Mouse (Mus musculus): ENCODE data around the gene Plcb1. TPM values are rescaled to one million over a fixed set of nuclear protein-coding genes. Genes with fewer than 3 reads are reported as not detected.

The Plcb1 gene
- total RNA-seq, 4 experiments from 2014 or later = 0.63 to 1.1 (median 0.90) TPM

DNA sequence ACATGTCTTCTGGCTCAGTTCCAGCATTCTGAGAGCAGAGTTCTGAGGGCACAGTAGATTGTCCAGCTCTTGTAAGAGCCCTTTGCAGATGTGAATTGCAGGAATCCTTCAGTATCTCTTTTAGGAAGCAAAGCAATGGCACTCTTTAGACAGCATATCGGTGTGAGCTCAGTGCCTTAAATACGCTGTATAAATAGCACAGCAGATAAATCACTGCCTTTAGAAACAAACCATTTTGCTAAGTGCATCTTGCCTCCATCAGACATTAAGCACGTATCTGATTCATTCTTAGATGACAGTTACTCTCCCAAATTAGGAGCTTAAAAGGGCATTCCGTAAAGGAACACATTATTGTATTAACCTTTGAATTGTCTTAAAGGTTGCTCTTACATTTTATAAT is 416.5 kb downstream of the Plcb1 start:
- no peak for DNase-seq (ENCODE audit: low spot score in 2 of 2)

DNA sequence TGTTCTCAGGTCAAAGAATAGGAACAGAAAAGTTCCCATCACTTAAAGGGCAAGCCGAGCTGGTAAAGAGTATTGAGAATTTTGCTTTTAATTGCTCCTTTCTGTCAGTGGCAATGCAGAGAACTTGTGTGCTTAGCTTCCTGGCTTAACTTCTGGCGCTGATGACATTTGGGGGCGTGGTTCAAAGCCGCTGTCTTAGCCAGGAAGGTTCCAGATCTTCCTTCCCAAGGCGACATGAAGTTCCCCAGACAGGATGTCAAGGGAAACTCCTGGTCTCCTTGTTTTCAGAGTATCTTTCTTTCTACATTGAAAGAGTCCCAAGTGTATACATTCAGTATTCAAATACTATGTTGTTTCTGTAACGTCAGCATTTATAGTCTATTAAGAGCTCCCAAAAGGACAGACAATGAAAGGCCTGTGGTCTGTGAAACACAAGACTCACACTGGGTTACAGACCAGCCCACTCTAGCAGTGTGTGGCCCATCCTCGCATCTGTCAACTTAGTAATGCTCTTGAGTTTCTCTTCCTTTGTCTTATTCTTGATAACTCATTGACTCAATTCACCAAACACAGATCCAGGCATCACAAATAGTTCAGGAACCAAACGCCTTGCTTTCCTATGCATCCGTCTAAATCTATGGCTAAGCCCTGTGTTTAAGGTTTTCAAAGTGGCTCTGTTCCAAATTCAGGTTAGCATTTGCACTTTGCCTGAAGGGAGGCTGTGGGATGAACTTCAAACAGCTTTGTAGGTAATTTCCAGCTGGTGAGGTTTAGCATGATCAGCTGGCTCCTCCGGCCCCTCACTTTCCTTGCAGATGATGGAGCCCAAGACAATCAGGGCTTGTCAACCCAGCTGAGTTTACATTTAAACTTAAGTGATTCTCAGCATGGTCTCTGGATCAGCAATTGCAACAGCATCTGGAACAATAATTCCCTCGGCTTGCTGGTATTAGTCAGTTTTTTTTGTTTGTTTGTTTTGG is 418.6 kb downstream of the Plcb1 start:
- DNase-seq (ENCODE audit: low spot score in 2 of 2) = no peak

DNA sequence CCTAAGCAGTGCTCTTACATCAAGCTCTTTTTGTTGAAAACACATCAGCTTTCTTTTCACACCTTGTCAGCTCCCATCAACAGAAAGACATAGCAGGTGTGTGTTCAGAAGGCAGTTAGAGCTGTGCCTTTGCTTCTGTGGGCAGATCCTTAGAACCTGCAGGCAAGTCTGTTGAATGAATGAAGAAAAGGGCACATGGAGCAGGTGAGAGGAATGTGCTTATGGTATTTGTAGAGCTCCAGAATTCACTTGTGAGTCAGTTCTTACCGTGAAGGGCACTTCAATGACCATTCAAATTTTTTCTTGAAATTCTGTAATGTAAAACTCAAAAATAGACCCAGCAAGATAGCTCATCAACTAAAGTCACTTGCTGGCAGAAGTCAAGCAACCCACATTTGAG is 423.0 kb downstream of the Plcb1 start:
- no peak for DNase-seq (ENCODE audit: low spot score in 2 of 2)

DNA sequence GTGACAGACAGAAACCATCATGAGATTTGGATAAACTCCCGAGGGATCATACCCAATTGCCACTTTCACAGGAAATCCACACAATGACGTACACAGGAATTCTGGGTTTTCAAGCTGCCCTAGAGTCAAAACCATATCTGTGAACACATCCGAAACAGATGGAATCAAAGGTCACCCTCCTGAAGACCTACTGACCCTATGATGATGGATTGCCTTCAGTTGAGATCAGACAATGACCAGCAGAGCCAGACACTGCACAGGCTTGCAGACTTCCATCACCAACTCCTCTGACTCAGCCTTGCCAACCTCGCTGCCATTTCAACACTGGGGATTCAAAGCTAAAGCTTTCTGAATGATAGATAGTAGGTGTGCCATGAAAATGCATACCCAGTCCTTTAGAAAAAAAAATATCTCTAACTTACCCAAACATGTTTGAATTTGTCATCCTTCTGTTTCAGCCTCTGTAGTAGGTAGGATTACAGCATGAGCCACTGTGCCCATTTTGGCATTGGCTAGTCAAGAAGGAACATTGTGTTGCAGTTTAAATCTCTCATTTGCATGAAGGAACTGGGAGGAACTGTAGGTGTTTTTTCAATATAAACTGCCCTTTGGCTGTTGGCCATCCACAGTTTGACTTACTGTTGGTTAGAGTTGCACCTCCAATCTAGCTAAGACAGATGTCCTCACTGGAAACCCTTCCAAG is 429.0 kb downstream of the Plcb1 start:
- DNase-seq (ENCODE audit: low spot score in 2 of 2) = no peak

DNA sequence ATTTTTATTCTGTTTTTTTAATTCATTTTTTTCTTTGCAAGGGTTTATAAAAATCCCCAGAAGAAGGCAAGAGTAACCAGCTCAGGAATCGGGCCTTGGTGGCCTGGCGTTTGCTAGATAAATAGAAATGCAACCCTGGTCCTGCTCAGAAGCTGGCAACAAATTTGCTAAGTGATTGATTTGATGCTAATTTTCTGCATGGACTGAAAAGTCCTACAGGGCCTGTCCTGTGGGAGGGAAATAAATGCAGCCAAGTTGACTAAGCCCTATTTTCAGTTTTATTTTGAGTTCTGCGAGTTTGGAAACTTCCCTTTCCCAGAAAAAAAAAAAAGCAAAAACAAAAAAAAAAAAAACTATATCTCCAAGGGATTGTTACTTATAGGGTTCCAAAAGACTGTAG is 433.5 kb downstream of the Plcb1 start:
- no peak for DNase-seq (ENCODE audit: low spot score in 2 of 2)

DNA sequence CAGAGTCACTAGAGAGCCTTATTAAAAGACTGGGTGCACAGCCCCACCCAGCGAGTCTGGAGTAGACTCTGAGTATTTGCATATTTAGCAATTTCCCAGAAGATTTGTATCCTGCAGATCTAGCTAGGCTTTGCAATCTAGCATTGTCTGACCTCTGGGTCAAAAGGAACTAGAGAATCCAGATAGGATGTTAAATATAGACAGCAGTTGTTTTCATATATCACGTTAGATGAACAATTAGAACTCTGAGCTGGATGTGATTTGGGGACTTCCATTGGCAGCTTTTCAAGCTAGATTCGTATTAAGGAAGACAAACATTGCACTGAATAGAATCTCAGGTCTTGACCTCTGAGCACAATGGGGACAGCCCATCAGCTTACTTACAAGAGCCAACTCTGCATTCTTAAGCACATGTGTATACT is 439.7 kb downstream of the Plcb1 start:
- DNase-seq (ENCODE audit: low spot score in 2 of 2) = no peak

DNA sequence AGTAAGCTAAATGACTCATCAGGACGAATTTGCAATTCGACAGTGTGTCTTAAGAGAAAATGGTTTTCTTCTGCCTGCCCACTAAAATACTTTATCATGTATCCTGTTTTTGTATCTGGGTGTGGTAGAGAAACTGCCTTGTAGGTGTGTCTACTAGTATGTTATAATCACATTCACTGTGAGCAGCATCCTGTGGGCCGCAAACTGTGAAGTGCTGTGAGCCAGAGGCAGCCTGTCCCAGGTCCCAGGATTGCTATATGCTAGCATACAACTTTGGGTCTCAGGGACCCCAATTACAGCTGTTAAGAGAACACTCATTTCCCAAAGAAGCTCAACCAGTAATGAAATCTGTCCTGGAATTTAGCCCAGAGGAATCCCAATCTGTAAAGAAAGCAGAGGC is 444.4 kb downstream of the Plcb1 start:
- no peak for DNase-seq (ENCODE audit: low spot score in 2 of 2)

DNA sequence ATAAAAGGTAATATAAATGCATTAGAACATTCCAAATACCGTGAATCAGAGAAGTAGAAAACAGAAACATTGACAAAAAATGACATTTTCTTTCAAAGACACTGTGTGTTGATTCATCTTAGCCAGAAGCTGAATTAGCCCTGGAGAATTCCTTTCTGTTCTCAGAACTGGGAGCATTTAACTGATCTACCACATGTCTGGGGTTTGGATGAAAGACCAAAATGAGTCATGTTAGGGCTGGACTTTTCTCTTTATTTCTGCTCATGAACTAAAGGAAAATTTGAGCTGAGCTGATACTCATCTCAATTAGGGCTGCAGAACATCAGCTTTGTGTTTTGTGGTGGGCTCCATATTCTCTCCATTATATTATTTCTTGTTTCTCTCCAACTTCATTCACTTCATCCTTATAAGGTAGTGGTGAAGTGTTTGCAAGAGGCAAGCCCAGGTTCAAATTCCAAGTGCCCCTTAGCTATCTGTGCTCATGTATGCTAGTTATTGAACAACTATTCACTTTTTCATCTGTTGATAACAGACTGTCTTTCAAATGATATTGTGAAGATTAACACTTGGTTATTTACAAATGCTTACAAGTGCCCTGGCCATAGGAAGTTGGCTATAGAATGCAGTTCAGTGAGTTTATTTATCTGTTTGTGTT is 456.9 kb downstream of the Plcb1 start:
- DNase-seq (ENCODE audit: low spot score in 2 of 2) = no peak

DNA sequence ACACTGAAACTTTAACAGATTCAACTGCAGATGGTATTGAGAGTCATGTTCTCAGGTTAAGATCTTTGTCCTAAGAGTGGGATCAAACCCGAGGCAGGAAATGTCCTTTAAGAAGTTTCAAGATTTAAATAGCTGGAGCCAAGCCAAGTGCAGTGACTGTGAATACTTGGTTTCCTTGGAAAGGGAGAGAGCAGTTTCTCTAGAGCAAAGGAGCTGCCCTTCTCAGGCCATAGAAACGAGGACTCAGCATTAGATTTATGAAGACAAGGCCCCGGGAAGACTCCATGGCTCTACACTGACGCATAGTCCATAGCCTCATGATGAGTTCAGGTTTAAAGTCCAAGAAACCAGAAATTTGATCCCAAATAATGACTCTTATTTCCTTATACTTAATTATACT is 457.9 kb downstream of the Plcb1 start:
- no peak for DNase-seq (ENCODE audit: low spot score in 2 of 2)

DNA sequence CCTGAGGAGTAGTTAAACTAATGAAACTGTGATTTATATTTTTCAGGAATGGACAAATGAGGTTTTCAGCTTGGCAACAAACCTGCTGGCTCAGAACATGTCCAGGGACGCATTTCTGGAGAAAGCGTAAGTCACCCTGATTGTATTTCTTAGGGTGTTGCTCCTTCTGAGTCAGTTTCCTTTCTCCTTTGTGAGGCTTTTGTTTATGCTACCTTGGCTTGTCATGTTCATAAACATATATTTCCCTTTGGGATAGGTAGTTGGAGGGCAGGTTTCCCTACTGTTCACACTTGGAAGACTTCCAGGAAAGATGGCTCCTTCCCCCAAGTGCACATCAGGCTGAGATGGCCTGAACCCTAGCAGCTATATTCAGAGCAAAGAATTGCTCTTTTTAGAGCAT is 464.1 kb downstream of the Plcb1 start:
- no peak for DNase-seq (ENCODE audit: low spot score in 2 of 2)

DNA sequence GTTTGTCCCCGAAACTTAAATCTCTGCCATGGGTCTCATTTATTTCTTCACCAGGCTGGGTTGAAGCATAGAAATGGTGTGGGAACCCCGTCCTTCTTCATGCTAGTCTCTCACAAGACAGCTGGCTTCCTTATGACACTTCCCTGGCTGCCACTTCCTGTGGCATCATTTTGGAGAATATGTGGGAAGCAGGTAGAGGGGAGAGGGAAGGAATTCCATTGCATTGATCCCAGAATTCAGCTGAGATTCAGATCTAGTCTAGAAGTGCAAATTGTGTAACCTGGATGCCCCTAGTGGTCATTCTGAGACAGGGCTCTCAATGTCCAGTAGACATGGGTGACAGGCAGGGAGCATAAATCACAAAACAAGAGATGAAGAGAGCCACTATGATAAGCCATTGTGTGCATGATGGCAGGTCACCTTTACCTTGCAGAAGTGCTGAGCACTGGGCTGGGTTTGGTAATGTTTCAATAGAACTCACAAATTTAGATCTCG is 466.0 kb downstream of the Plcb1 start:
- no peak for DNase-seq (ENCODE audit: low spot score in 2 of 2)

DNA sequence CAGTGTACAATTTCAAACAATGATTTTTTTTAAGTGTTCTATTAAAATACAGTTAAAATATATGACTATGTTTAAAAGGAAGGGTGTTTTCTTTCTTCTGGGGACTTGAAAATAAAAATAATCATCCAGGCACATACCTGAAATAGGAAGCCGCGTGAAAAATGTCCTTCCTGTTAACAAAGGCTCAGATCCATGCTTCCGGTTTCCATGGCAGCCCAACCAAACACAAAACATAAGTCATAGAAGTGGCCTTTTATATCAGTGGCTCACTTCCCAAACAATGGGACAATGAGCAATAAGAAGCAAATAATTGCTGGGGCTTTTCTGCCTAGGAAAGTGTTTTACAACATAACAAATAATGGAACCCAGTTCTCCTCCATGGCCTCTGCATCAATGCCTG is 473.3 kb downstream of the Plcb1 start:
- DNase-seq (ENCODE audit: low spot score in 2 of 2) = no peak

DNA sequence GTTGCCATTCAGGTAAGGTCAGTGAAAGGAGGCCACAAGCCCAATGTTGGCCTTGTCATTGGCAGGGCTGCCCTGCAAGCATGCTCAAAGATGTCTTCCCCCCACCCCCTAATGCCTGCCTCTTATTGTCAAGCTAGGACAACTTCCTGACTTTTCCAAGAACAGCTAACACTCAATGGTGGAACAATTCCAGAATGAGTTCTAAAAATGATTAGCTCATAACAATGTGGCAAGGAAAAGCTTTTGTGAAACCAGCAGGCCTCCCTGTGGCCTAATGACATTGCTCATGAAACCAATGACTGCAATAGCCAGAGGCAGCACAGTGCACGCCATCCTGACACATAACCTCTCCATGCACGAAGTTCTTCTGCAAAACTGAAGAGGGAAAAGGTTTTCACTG is 478.1 kb downstream of the Plcb1 start:
- no peak for DNase-seq (ENCODE audit: low spot score in 2 of 2)

DNA sequence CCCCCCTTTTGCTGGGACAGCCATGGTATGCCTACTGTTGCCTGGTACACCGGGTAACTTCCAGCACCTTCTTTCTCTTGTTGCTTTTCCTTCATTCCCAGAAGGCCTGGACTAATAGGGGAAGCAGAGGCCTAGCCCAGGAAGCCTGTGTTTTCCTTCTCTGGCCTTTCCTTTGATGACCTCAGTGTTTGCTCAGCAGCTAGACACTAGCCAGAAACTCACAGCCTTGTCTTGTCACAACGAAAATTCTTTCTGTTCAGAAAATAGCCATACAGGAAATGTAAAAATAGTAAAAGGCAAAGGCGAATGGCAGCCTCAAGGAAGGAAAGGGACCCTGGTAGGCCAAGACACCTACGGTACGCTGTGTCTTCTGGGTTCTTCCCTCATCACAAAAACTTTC is 489.1 kb downstream of the Plcb1 start:
- no peak for DNase-seq (ENCODE audit: low spot score in 2 of 2)

DNA sequence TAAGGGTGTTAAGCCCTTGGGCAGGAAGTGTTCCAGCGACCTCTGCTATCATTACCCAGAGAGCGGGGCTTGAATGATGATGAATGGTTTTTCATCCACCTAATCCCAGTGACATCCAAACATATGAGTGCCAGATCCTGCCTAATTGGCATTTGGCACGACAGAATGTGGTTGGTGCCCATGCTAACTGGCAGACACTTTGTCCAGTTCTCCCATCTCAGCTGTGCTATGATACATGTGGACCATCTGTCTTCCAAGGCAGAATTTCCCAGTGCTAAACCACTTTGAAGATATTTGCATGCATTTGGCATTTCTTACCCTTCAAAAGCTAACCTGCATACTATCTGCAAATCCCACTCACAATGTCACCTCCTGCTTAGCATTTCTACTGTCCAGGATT is 492.6 kb downstream of the Plcb1 start:
- DNase-seq (ENCODE audit: low spot score in 2 of 2) = no peak

DNA sequence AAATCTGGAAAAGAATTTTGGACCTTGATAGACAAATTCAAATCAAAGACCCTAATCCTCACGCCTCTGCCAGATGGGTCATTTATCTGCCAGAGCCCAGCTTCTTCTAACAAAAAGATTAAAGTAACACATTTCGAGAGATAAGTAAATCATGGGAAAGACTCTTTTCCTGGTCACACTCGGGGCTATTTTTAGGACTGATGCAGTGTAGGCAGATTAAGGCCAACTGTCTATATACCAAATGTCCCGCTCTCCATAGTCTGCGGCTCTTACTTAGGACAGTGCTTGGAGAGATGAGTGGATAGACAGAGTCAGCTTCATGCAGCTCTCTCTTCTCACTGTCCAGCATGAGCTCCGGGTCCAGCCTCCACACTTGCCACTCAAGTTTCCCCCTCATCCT is 493.2 kb downstream of the Plcb1 start:
- DNase-seq (ENCODE audit: low spot score in 2 of 2) = no peak

DNA sequence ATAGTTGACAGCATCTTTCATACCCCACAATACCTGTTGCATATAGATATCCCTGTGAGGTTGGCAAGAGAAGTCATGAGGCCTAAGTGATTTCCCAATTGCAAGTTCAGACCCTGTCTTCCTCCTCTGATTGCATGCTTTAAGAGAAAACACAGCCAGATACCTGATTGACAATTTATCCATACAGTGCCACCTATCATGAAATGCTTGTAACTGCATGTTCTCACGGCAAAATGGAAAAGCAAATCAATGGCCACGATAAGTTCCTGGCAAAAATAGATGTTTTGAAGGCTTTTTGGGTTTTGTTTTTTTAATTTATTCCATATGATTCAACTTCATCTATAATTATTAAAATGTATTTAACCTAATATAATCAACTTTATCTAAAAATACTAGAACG is 497.9 kb downstream of the Plcb1 start:
- DNase-seq (ENCODE audit: low spot score in 2 of 2) = no peak

DNA sequence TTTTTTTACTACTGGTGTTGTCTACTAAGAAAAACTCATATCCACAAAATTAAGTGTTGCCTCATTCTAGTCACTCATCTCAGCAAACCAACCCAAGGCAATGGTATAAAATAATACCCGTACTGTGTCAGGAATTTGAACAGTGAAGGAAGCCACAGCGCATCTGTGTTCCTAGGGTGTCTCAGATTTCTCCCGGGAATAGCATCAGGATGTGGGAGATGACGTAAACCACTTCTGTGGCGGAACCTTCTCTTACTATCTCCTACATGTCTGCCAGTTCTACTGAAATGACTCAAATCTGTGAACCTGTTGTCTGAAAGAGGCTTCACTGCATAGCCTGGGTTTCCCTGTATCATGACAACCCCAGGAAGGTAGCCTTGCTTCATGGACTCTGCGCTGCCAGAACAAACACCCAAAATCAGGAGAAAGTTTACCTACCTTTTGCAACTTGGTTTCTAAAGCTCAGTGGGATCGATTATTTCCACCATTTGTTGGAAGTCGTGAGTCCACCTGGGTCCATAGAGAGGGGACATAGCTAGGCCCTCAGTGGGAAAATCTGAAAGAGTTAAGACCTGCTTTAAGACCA is 510.4 kb downstream of the Plcb1 start:
- DNase-seq (ENCODE audit: low spot score in 2 of 2) = no peak

DNA sequence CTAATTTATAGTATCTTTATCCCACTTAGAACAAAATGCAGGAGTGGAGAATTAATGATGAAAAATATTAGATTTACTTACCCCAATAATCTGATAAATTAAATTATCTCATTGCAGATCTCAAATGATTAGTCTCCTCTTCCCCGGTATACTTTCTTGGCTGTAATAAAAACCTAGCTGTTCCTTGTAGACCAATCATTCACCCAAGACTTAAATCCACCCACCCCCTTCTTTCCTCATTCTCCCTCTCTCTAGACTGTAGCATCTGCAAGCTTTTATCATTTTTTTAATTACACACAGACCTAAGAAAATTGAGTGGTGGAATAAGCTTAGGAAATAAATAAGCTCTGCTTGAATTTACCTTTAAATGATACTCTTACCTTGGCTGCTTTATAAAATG is 514.6 kb downstream of the Plcb1 start:
- no peak for DNase-seq (ENCODE audit: low spot score in 2 of 2)

DNA sequence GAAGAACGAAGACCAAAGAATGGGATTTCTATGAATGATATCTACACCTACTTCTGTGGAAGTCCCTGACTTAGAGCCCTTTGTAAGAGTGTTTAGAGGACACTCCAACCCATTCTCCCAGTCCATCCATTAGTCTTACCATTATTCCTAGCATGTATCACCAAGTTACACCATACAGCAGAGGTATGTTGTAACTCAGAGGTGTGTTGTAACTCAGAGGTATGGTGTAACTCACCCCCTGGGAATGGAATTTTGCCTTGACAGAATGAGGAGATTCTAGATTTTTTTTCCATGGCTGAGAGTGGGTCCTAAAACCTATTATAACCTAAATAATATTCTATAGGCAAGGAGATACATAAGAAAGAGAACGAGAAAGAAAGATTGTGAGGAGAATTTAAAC is 516.6 kb downstream of the Plcb1 start:
- no peak for DNase-seq (ENCODE audit: low spot score in 2 of 2)

DNA sequence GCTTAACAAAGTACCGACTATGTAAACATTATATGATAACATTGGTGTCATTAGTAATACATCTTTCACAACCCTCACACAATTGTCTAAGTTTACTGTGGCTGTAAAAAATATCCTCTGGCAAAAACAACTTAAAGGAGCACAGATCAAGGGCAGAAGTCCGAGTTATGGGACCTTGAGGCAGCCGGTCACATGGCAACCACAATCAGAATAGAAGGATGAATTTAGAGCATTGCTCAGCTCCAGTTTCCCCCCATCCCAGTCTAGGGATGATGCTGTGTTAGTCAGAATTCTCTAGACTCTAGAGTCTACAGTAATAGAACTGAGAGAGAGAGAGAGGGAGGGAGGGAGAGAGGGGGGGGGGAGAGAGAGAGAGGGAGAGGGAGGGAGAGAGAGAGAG is 519.3 kb downstream of the Plcb1 start:
- no peak for DNase-seq (ENCODE audit: low spot score in 2 of 2)

Data from gastrocnemius, adult 8-10 months (tissue).